Mouse (Mus musculus) left cerebral cortex, postnatal 36 days (tissue): ENCODE data around the gene Iffo1. TPM values are rescaled to one million over a fixed set of nuclear protein-coding genes. Genes with fewer than 3 reads are reported as not detected.

Experiments
- DNase-seq, 2 experiments: peaks; one replicate each; pipeline ENCODE4 v3.0.0; 2021 to 2022; ENCODE audit warnings: low spot score in 2 of 2, mixed read lengths in 1 of 2
- intact Hi-C: fragments of 180-260 bp; cut with DNase I; formaldehyde crosslinking; loops from one replicate; pipeline ENCODE4 v1.15.1; 2025
- total RNA-seq, 2 experiments: library from RNA; stranded (reverse); gene quantifications; 2 replicates each; pipeline ENCODE4 v1.2.3; 2021

Iffo1 gene
- 10 to 100 TPM; 63.0 to 67.2 TPM for total RNA-seq

- peak; percentile 91 for DNase-seq
- intact Hi-C loops: loop anchor here (1.0 to 5.0 kb wide), 2 partner anchors 20 to 127 kb away; no protein-coding TSS in a partner anchor
Observed at GRCm38 (mm10) chr6:125145001-125145400, at the start of gene Iffo1. Iffo1 (plus strand) TSS chr6:125145241.

GRCm38 (mm10) chr6:125095391-125096278 is 49.4 kb upstream of the Iffo1 start, which contains the start of gene Chd4:
Chd4 (plus strand) TSS chr6:125095981.
- intact Hi-C loops: loop anchor here (5.0 kb wide), 1 partner anchor 72 kb away; the partner anchor contains the start of gene Gapdh
- peak; percentile 89 to 91 for DNase-seq

GRCm38 (mm10) chr6:125096279-125096596 is 48.8 kb upstream of the Iffo1 start:
- intact Hi-C loops: loop anchor here (5.0 kb wide), 1 partner anchor 71 kb away; the partner anchor contains the start of gene Gapdh
- no peak for DNase-seq

- intact Hi-C loops: loop anchor here (5.0 kb wide), 1 partner anchor 71 kb away; the partner anchor contains the start of gene Gapdh
- peak; percentile 35 to 53 for DNase-seq
Observed at GRCm38 (mm10) chr6:125096597-125097345, 48.3 kb upstream of the Iffo1 start.

GRCm38 (mm10) chr6:125097346-125097689 is 47.7 kb upstream of the Iffo1 start:
- intact Hi-C loops: loop anchor here (5.0 kb wide), 1 partner anchor 70 kb away; the partner anchor contains the start of gene Gapdh
- peak in 1 of 2 experiments; percentile 39 for DNase-seq

- intact Hi-C loops: loop anchor here (5.0 kb wide), 1 partner anchor 69 kb away; the partner anchor contains the start of gene Gapdh
Observed at GRCm38 (mm10) chr6:125097951-125098350, 47.1 kb upstream of the Iffo1 start.

GRCm38 (mm10) chr6:125098513-125098912 is 46.5 kb upstream of the Iffo1 start:
- intact Hi-C loops: loop anchor here (5.0 kb wide), 1 partner anchor 69 kb away; the partner anchor contains the start of gene Gapdh
- no peak for DNase-seq

More at GRCm38 (mm10) chr6:125097951-125098350, 47.1 kb upstream of the Iffo1 start:
- peak in 1 of 2 experiments; percentile 22 for DNase-seq

- intact Hi-C loops: loop anchor here (5.0 kb wide), 1 partner anchor 68 kb away; the partner anchor contains the start of gene Gapdh
- peak in 1 of 2 experiments; percentile 30 for DNase-seq
Observed at GRCm38 (mm10) chr6:125099421-125099971, 45.5 kb upstream of the Iffo1 start.

GRCm38 (mm10) chr6:125101444-125101843 is 43.6 kb upstream of the Iffo1 start:
- intact Hi-C loops: no loop called here
- DNase-seq: no peak

- no peak for DNase-seq
- intact Hi-C loops: no loop called here
Observed at GRCm38 (mm10) chr6:125104223-125104622, 40.8 kb upstream of the Iffo1 start.

GRCm38 (mm10) chr6:125107705-125108104 is 37.3 kb upstream of the Iffo1 start:
- DNase-seq: no peak
- intact Hi-C loops: no loop called here

- DNase-seq: no peak
- intact Hi-C loops: no loop called here
Observed at GRCm38 (mm10) chr6:125109371-125109770, 35.7 kb upstream of the Iffo1 start.

- intact Hi-C loops: no loop called here
- DNase-seq: no peak
Observed at GRCm38 (mm10) chr6:125110927-125111326, 34.1 kb upstream of the Iffo1 start.

- intact Hi-C loops: no loop called here
- DNase-seq: no peak
Observed at GRCm38 (mm10) chr6:125112553-125112952, 32.5 kb upstream of the Iffo1 start.

- intact Hi-C loops: no loop called here
- DNase-seq: no peak
Observed at GRCm38 (mm10) chr6:125119387-125119786, 25.7 kb upstream of the Iffo1 start.

GRCm38 (mm10) chr6:125128724-125129123 is 16.3 kb upstream of the Iffo1 start:
- DNase-seq: no peak
- intact Hi-C loops: no loop called here

GRCm38 (mm10) chr6:125129710-125130402 is 15.2 kb upstream of the Iffo1 start:
- no peak for DNase-seq
- intact Hi-C loops: no loop called here

GRCm38 (mm10) chr6:125131302-125132156 is 13.5 kb upstream of the Iffo1 start, which contains the start of gene Nop2:
Nop2 (plus strand) TSS chr6:125131909.
- DNase-seq: peak; percentile 82 to 83
- intact Hi-C loops: loop anchor here (2.0 kb wide), 1 partner anchor 15 kb away; no protein-coding TSS in a partner anchor
